Mouse (Mus musculus) C2C12 (cell line): ENCODE data around the gene Ccdc171.

ENCODE experiments used
- CTCF ChIP-seq: IDR thresholded peaks from one replicate; pipeline ENCODE4 v1.5.1; 2011; ENCODE audit not compliant: control insufficient read depth, insufficient read depth, insufficient read length
- FOSL1 ChIP-seq: IDR thresholded peaks from one replicate; pipeline ENCODE4 v1.8.0; 2011; ENCODE audit warnings: mild to moderate bottlenecking, low read length; ENCODE audit not compliant: poor library complexity, insufficient read depth, severe bottlenecking
- MAX ChIP-seq: IDR thresholded peaks from one replicate; pipeline ENCODE4 v1.6.1; 2011; ENCODE audit warnings: mild to moderate bottlenecking, control low read depth
- MYOG ChIP-seq: IDR thresholded peaks from one replicate; pipeline ENCODE4 v1.6.1; 2011; ENCODE audit not compliant: control insufficient read depth, insufficient read length; ENCODE audit errors: extremely low read depth
- USF1 ChIP-seq: IDR thresholded peaks from one replicate; pipeline ENCODE4 v1.6.1; 2011; ENCODE audit warnings: low read depth, mild to moderate bottlenecking, control low read depth, moderate library complexity

GRCm38 (mm10) chr4:83524456-83524842 is 896 bp upstream of the Ccdc171 start:
- TF ChIP-seq FOSL1 (no peak), USF1 (no peak), MAX (no peak), CTCF (no peak), MYOG (no peak)
